Mouse (Mus musculus) myocyte (in vitro differentiated cells): ENCODE results near the gene Gm19426.

Source experiments
- E2F4 ChIP-seq: IDR thresholded peaks from one replicate; pipeline ENCODE4 v1.6.1; 2011; ENCODE audit warnings: mild to moderate bottlenecking, control low read depth, moderate library complexity; ENCODE audit not compliant: insufficient read depth
- MYOG ChIP-seq, 3 experiments: IDR thresholded peaks; one replicate each; pipeline ENCODE4 v1.6.1; 2011; ENCODE audit warnings: control low read depth in 2 of 3, low read depth in 2 of 3, mild to moderate bottlenecking in 2 of 3; ENCODE audit not compliant: insufficient read length in 2 of 3, control insufficient read depth in 1 of 3, insufficient read depth in 1 of 3
- POLR2A ChIP-seq: IDR thresholded peaks from one replicate; pipeline ENCODE4 v1.6.1; 2011; ENCODE audit warnings: low read depth, mild to moderate bottlenecking, control low read depth, moderate library complexity; ENCODE audit not compliant: insufficient read length
- REST ChIP-seq: IDR thresholded peaks from one replicate; pipeline ENCODE4 v1.6.1; 2011; ENCODE audit warnings: mild to moderate bottlenecking, control low read depth, moderate library complexity; ENCODE audit not compliant: insufficient read depth, insufficient read length
- USF1 ChIP-seq: IDR thresholded peaks from one replicate; pipeline ENCODE4 v1.6.1; 2011; ENCODE audit warnings: low read depth, mild to moderate bottlenecking, control low read depth, moderate library complexity

DNA sequence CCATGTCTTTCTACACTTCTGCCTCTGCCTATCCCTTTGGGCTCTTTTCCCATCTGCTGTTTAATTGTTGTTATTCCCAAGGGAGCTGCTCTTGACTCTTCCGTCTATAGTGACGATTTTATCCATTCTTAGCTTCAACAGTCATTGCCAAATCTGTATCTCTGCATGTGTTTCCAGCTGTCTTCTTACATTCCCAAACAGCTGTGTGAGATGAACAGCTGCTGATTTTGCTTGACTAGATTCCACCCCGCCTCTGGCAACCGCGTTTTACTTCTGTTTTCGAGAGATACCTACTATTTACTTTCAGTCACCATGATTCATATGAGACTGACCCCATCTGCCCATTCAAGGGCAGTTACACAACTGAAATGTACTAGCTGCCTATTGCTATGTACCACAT, 6.7 kb upstream of the Gm19426 start:
- TF ChIP-seq USF1 (no peak), MYOG (IDR thresholded peaks at IDR 0.05; ENCODE audit: control insufficient read depth in 1 of 3, insufficient read depth in 1 of 3, insufficient read length in 2 of 3, low read depth in 2 of 3) (peak in 2 of 3 experiments; percentile 41 to 91), POLR2A (no peak), REST (no peak), E2F4 (no peak)
